ENCODE assay signal across 8 mouse cellular contexts in the genomic region with DNA sequence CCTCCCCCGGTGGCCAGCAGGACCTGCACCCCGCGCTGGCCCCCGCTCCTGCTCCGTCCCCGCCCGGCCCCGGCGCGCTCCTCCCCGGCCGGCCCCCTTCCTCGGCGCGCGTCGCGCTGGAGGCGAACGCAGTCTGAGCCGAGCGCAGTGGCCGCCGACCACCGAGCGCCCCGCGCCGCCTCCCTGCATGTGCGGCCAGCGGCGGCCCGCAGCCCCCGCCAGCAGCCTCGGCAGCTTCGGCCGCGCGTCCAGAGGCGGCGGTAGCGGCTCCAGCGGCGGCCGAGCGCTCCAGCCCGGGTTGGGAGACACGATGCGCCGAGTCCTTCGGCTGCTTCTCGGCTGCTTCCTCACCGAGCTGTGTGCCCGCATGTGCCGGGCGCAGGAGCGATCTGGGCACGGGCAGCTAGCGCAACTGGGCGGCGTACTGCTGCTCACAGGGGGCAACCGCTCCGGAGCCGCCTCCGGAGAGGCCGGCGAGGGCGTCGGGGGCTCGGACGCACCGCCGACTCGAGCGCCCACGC. TPM values are rescaled to one million over a fixed set of nuclear protein-coding genes. Genes with fewer than 3 reads are reported as not detected.
DNase-seq lines count a peak whose midpoint lies in the region; ATAC-seq lines count a peak whose summit lies in the region.

No protein-coding gene starts in this region.

- H3K9me3 ChIP-seq in embryonic facial prominence, embryonic 10.5 days: no peaks in the 10 kb centered on the region
- H3K9me3 ChIP-seq in hindbrain, embryonic 10.5 days: no peaks in the 10 kb centered on the region
- no peaks in the 10 kb centered on the region for H3K9me3 ChIP-seq in liver, embryonic 11.5 days (ENCODE audit: control insufficient read depth, low read length)

- no peaks in the 10 kb centered on the region for H3K36me3 ChIP-seq in embryonic facial prominence, embryonic 10.5 days (replicated peaks)
- H3K36me3 ChIP-seq in hindbrain, embryonic 10.5 days: no peaks in the 10 kb centered on the region
- no peaks in the 10 kb centered on the region for H3K36me3 ChIP-seq in liver, embryonic 11.5 days (ENCODE audit: control insufficient read depth, insufficient read depth, low read length)

- no peak overlapping the region; the same call in 1 of the 2 replicates for H3K27ac ChIP-seq in embryonic facial prominence, embryonic 10.5 days (replicated peaks)
- H3K27ac ChIP-seq in hindbrain, embryonic 10.5 days: peak overlapping the region; percentile 59
- no peak overlapping the region for H3K27ac ChIP-seq in liver, embryonic 11.5 days (ENCODE audit: low read depth, low read length)

- H3K4me2 ChIP-seq in liver, embryonic 11.5 days: peak overlapping the region; percentile 87

- peak; percentile 39; the same call in 1 of the 2 replicates for ATAC-seq in liver, embryonic 11.5 days (replicated peaks; ENCODE audit: low FRiP score)
- no peak for ATAC-seq in cerebellum, adult (ENCODE audit: insufficient number of reproducible peaks, low FRiP score, low TSS enrichment)

- peaks cover 85% of the 10 kb centered on the region for H3K27me3 ChIP-seq in embryonic facial prominence, embryonic 10.5 days (replicated peaks; ENCODE audit: low read depth, poor library complexity, severe bottlenecking)
- peaks cover 84% of the 10 kb centered on the region for H3K27me3 ChIP-seq in hindbrain, embryonic 10.5 days (ENCODE audit: insufficient read depth, poor library complexity, severe bottlenecking)
- peaks cover 74% of the 10 kb centered on the region for H3K27me3 ChIP-seq in liver, embryonic 11.5 days (replicated peaks; ENCODE audit: control insufficient read depth, insufficient read depth, low read length)

- H3K9ac ChIP-seq in liver, embryonic 11.5 days (ENCODE audit: low read depth, low read length): no peak overlapping the region

- under 1% methylated on average over 76 of the region's 76 CpGs for WGBS in embryonic facial prominence, embryonic 10.5 days
- 3% methylated on average over 63 of the region's 76 CpGs for WGBS in hindbrain, embryonic 10.5 days
- under 1% methylated on average over 71 of the region's 76 CpGs for WGBS in liver, embryonic 11.5 days

- DNase-seq in kidney, adult 18-20 months: peak; percentile 8
- no peak for DNase-seq in kidney, adult 11 months
- DNase-seq in ZHBTc4 (ENCODE audit: low read depth, low spot score): peak; percentile 37
- peak; percentile 69 for DNase-seq in embryonic facial prominence, embryonic 10.5 days (ENCODE audit: low spot score)
- DNase-seq in hindbrain, embryonic 10.5 days (ENCODE audit: low spot score): peak; percentile 61
- peak; percentile 44 for DNase-seq in liver, embryonic 11.5 days (ENCODE audit: low spot score)
- peak; percentile 1 for DNase-seq in ovary, postnatal 14 days (ENCODE audit: low spot score)

- H3K4me3 ChIP-seq in embryonic facial prominence, embryonic 10.5 days: peak overlapping the region; percentile 66
- H3K4me3 ChIP-seq in hindbrain, embryonic 10.5 days: peak overlapping the region; percentile 67
- peak overlapping the region; percentile 47 for H3K4me3 ChIP-seq in liver, embryonic 11.5 days (ENCODE audit: low read depth, low read length)

- peaks cover 23% of the 10 kb centered on the region for H3K4me1 ChIP-seq in embryonic facial prominence, embryonic 10.5 days
- peaks cover 24% of the 10 kb centered on the region for H3K4me1 ChIP-seq in hindbrain, embryonic 10.5 days (replicated peaks)
- no peaks in the 10 kb centered on the region; the same call in 1 of the 2 replicates for H3K4me1 ChIP-seq in liver, embryonic 11.5 days (replicated peaks; ENCODE audit: control insufficient read depth, insufficient read depth, low read length)

RNA-seq across cellular contexts. Expression of a gene that starts 0.4 kb away (rescaled TPM):
- polyA plus RNA-seq in embryonic facial prominence, embryonic 10.5 days (2016; fragmentation: Nextera tagmentation; extraction: Ambion mirVana): 0.10 and 0.29 TPM in 2 replicates
- 0.76 and 1.1 TPM in 2 replicates for polyA plus RNA-seq in hindbrain, embryonic 10.5 days (2016; fragmentation: Nextera tagmentation; extraction: Ambion mirVana)
- polyA plus RNA-seq in liver, embryonic 11.5 days (2014; fragmentation: Nextera tagmentation; extraction: Ambion mirVana): 0.99 and 1.6 TPM in 2 replicates
